23 mouse cellular contexts compared by ENCODE assay signal in genomic region chr11:74961953-74962352, GRCm38 (mm10). TPM values are rescaled to one million over a fixed set of nuclear protein-coding genes. Genes with fewer than 3 reads are reported as not detected.
DNase-seq lines count a peak whose midpoint lies in the region; ATAC-seq and TF ChIP-seq lines count a peak whose summit lies in the region.
"Had no signal": no experiment of that assay in that cellular context is flagged by ENCODE, and none has a peak within 500 bp of the region (broad histone marks: within the 10 kb centered on the region; RNA-seq: fewer than 3 reads in every experiment).

No protein-coding gene starts in this region.

- H3K4me2 ChIP-seq in stomach, embryonic 16.5 days (ENCODE audit: low read depth, low read length), result no peak overlapping the region
- no peak overlapping the region for H3K4me2 ChIP-seq in stomach, postnatal 0 days (replicated peaks; ENCODE audit: low read depth)
- no peak overlapping the region for H3K4me2 ChIP-seq in intestine, postnatal 0 days (replicated peaks; ENCODE audit: low read depth)
- H3K4me2 ChIP-seq: heart, embryonic 12.5 days; heart, embryonic 15.5 days; hindbrain, embryonic 14.5 days had no signal

- no peaks in the 10 kb centered on the region for H3K27me3 ChIP-seq in stomach, embryonic 16.5 days (ENCODE audit: control insufficient read depth, insufficient read depth, low read length)
- H3K27me3 ChIP-seq in stomach, postnatal 0 days (ENCODE audit: control insufficient read depth, insufficient read depth, low read length), result no peaks in the 10 kb centered on the region
- no peaks in the 10 kb centered on the region for H3K27me3 ChIP-seq in intestine, postnatal 0 days (replicated peaks; ENCODE audit: control insufficient read depth, insufficient read depth, low read length)
- H3K27me3 ChIP-seq: heart, embryonic 12.5 days; heart, embryonic 15.5 days had no signal

- H3K27ac ChIP-seq in stomach, embryonic 16.5 days (ENCODE audit: low read length), result peak overlapping the region; percentile 38
- H3K27ac ChIP-seq in stomach, postnatal 0 days (replicated peaks), result no peak overlapping the region
- H3K27ac ChIP-seq in embryonic fibroblast, embryonic 13.5 days (ENCODE audit: insufficient read depth, low read length), result peak overlapping the region; percentile 47; the same call in 1 of the 2 replicates
- H3K27ac ChIP-seq in intestine, postnatal 0 days (ENCODE audit: low read depth, low read length), result peak overlapping the region; percentile 9; the same call in 1 of the 2 replicates
- H3K27ac ChIP-seq: gastrocnemius, adult 2 months; hindbrain, embryonic 14.5 days; hindbrain, postnatal 0 days had no signal

- DNase-seq in stomach, postnatal 0 days (ENCODE audit: low spot score), result no peak
- DNase-seq in layer of hippocampus, adult 18-20 months (ENCODE audit: low spot score in 2 of 2), result no peak
- DNase-seq in right cerebral cortex, adult 2 months (ENCODE audit: low spot score in 2 of 2), result no peak
- no peak for DNase-seq in cerebellum, postnatal 14 days
- DNase-seq: adrenal gland, postnatal 14 days; cerebellum, adult 11 months; cerebellum, adult 8-10 months; cerebellum, postnatal 10 days; forebrain, postnatal 0 days; gastrocnemius, adult 2 months; gastrocnemius, postnatal 14 days; heart, postnatal 14 days; heart, postnatal 4 days had no signal

- TF ChIP-seq POLR2A in embryonic fibroblast, embryonic 13.5 days (IDR thresholded peaks at IDR 0.05; ENCODE audit: low read depth, low read length), result no peak

- H3K36me3 ChIP-seq in stomach, embryonic 16.5 days (ENCODE audit: control insufficient read depth, insufficient read depth, low read length), result no peaks in the 10 kb centered on the region
- no peaks in the 10 kb centered on the region for H3K36me3 ChIP-seq in stomach, postnatal 0 days (ENCODE audit: control insufficient read depth, insufficient read depth, low read length)
- H3K36me3 ChIP-seq in intestine, postnatal 0 days (ENCODE audit: control insufficient read depth, insufficient read depth), result peaks cover 3% of the 10 kb centered on the region
- H3K36me3 ChIP-seq: heart, embryonic 12.5 days had no signal

- no peak overlapping the region for H3K9ac ChIP-seq in stomach, embryonic 16.5 days (ENCODE audit: low read length)
- H3K9ac ChIP-seq in stomach, postnatal 0 days (ENCODE audit: low read length), result no peak overlapping the region
- H3K9ac ChIP-seq in intestine, postnatal 0 days (ENCODE audit: low read depth, low read length), result no peak overlapping the region
- H3K9ac ChIP-seq: forebrain, postnatal 0 days; heart, embryonic 12.5 days; heart, embryonic 15.5 days; hindbrain, embryonic 14.5 days had no signal

- H3K4me1 ChIP-seq in stomach, embryonic 16.5 days (ENCODE audit: control insufficient read depth, insufficient read depth, low read length), result peaks cover 6% of the 10 kb centered on the region; the same call in 1 of the 2 replicates
- no peaks in the 10 kb centered on the region for H3K4me1 ChIP-seq in stomach, postnatal 0 days (replicated peaks; ENCODE audit: control insufficient read depth, insufficient read depth)
- peaks cover 3% of the 10 kb centered on the region for H3K4me1 ChIP-seq in embryonic fibroblast, embryonic 13.5 days (ENCODE audit: control insufficient read depth, insufficient read depth, low read length)
- H3K4me1 ChIP-seq in intestine, postnatal 0 days (replicated peaks; ENCODE audit: control insufficient read depth, insufficient read depth, low read length), result peaks cover 5% of the 10 kb centered on the region

- no peak for TF ChIP-seq CTCF in stomach, postnatal 0 days (IDR thresholded peaks at IDR 0.05; ENCODE audit: low read depth)
- no peak for TF ChIP-seq CTCF in embryonic fibroblast, embryonic 13.5 days (IDR thresholded peaks at IDR 0.05; ENCODE audit: borderline replicate concordance, insufficient read depth, low read length)
- TF ChIP-seq CTCF in intestine, postnatal 0 days (IDR thresholded peaks at IDR 0.05; ENCODE audit: low read depth), result no peak

- H3K4me3 ChIP-seq in stomach, embryonic 16.5 days (replicated peaks; ENCODE audit: low read length), result no peak overlapping the region
- H3K4me3 ChIP-seq in stomach, postnatal 0 days (ENCODE audit: low read depth, low read length), result no peak overlapping the region
- no peak overlapping the region for H3K4me3 ChIP-seq in embryonic fibroblast, embryonic 13.5 days (ENCODE audit: insufficient read depth, low read length)
- no peak overlapping the region for H3K4me3 ChIP-seq in intestine, postnatal 0 days (ENCODE audit: low read depth, low read length)
- H3K4me3 ChIP-seq: gastrocnemius, adult 2 months; heart, embryonic 12.5 days; heart, embryonic 15.5 days had no signal

- H3K9me3 ChIP-seq in stomach, embryonic 16.5 days (replicated peaks; ENCODE audit: control insufficient read depth, low read length), result no peaks in the 10 kb centered on the region
- no peaks in the 10 kb centered on the region for H3K9me3 ChIP-seq in stomach, postnatal 0 days (ENCODE audit: control insufficient read depth, low read length)
- no peaks in the 10 kb centered on the region for H3K9me3 ChIP-seq in intestine, postnatal 0 days (ENCODE audit: control insufficient read depth)
- H3K9me3 ChIP-seq: heart, embryonic 12.5 days; heart, embryonic 15.5 days had no signal

- no peak for TF ChIP-seq EP300 in stomach, postnatal 0 days (optimal IDR thresholded peaks at IDR 0.05)

- no peak for ATAC-seq in stomach, embryonic 16.5 days (ENCODE audit: insufficient read depth, low FRiP score)
- ATAC-seq in stomach, postnatal 0 days (ENCODE audit: low FRiP score, low TSS enrichment), result no peak
- ATAC-seq in intestine, postnatal 0 days, result 0 out of 2 replicates have a peak, but pooled peaks have one; percentile 53
- ATAC-seq: activated CD4-positive, CD25-positive, alpha-beta regulatory T cell, adult 4 months; forebrain, embryonic 14.5 days; forebrain, postnatal 0 days; hindbrain, postnatal 0 days; inflammation-experienced regulatory T-cells, adult 6 months had no signal

RNA-seq across cellular contexts. Expression of gene Srr, which starts 36.2 kb away (rescaled TPM):
- 18.6 and 19.1 TPM in 2 replicates for polyA plus RNA-seq in stomach, embryonic 16.5 days (2015; fragmentation: Nextera tagmentation; extraction: Ambion mirVana)
- 8.0 and 9.7 TPM in 2 replicates for polyA plus RNA-seq in stomach, postnatal 0 days (2015; fragmentation: Nextera tagmentation; extraction: Ambion mirVana)
- polyA plus RNA-seq in embryonic fibroblast, embryonic 13.5 days (2011; ENCODE audit: insufficient read length, low read depth, missing spikeins), result 33.4 and 37.1 TPM in 2 replicates
- polyA plus RNA-seq in intestine, postnatal 0 days (2015; fragmentation: Nextera tagmentation; extraction: Ambion mirVana), result 20.3 and 22.4 TPM in 2 replicates
- total RNA-seq in layer of hippocampus, adult 18-20 months (2021), result 10 to 100 TPM; 87.5 to 94.8 TPM

RNA-seq across cellular contexts. Expression of gene Smg6, which starts 36.3 kb away (rescaled TPM):
- polyA plus RNA-seq in stomach, embryonic 16.5 days (2015; fragmentation: Nextera tagmentation; extraction: Ambion mirVana), result 15.8 and 15.9 TPM in 2 replicates
- polyA plus RNA-seq in stomach, postnatal 0 days (2015; fragmentation: Nextera tagmentation; extraction: Ambion mirVana), result 6.1 and 6.7 TPM in 2 replicates
- 16.2 and 19.1 TPM in 2 replicates for polyA plus RNA-seq in embryonic fibroblast, embryonic 13.5 days (2011; ENCODE audit: insufficient read length, low read depth, missing spikeins)
- polyA plus RNA-seq in intestine, postnatal 0 days (2015; fragmentation: Nextera tagmentation; extraction: Ambion mirVana), result 6.5 and 7.3 TPM in 2 replicates
- total RNA-seq in layer of hippocampus, adult 18-20 months (2021), result 10 to 100 TPM; 35.0 to 36.0 TPM
